Mouse (Mus musculus) liver, adult 2 months (tissue): ENCODE measurements around the gene Nr2e1.

ENCODE experiments used
- CTCF ChIP-seq: fragments of 200-500 bp; IDR thresholded peaks from 2 replicates; pipeline ENCODE4 v1.5.1; 2011; ENCODE audit warnings: low read depth, low read length, control low read depth
- POLR2A ChIP-seq: fragments of 200-500 bp; IDR thresholded peaks from 2 replicates; pipeline ENCODE4 v1.6.1; 2011; ENCODE audit warnings: low read length, control low read depth; ENCODE audit not compliant: insufficient read depth; ENCODE audit errors: extremely low read depth

- TF ChIP-seq CTCF (no peak), POLR2A (no peak)
These were observed 9.8 kb upstream of the Nr2e1 start for GRCm38 (mm10) chr10:42593201-42593600.
